Mouse (Mus musculus) cerebellum, postnatal 10 days (tissue): Measurements from ENCODE around the gene Mast1.
A peak's percentile ranks its signal among the peaks of the same experiment; 100 is the strongest.

ENCODE experiments used
- DNase-seq, 2 experiments: peaks; one replicate each; pipeline ENCODE4 v3.0.0; 2021; ENCODE audit warnings: mixed read lengths in 2 of 2

The Mast1 gene

DNA sequence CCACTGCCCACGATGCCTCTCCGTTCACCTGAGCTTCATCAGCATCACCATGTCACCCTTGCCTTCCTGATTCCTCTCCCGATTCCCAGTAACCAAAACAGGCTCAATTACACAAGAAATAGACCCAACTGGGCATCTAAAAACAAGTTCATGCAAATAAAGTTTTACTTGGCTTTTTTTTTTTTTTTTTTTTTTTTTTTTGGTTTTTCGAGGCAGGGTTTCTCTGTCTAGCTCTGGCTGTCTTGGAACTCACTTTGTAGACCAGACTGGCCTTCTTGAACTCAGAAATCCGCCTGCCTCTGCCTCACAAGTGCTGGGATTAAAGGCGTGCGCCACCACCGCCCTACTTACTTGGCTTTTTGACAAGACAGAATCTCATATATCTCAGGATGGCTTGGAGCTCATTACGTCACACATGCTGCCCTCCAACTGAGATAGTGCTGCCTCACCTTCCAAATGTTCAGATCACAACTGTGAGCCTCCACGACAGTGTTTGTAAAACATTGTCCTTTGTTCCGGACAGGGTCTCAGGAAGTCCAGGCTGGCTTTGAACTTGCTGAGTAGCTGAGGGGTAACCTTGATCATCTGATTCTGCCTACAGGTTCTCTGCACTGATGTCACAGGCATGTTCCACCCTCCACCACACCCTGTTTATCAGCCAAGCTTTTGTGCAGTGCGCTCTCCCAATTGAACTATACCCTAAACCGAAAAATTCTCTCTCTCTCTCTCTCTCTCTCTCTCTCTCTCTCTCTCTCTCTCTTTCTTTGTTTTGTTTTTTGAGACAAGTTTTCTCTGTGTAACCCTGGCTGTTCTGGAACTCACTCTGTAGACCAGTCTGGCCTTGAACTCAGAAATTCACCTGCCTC is 694 bp upstream of the Mast1 start:
- DNase-seq: no peak

DNA sequence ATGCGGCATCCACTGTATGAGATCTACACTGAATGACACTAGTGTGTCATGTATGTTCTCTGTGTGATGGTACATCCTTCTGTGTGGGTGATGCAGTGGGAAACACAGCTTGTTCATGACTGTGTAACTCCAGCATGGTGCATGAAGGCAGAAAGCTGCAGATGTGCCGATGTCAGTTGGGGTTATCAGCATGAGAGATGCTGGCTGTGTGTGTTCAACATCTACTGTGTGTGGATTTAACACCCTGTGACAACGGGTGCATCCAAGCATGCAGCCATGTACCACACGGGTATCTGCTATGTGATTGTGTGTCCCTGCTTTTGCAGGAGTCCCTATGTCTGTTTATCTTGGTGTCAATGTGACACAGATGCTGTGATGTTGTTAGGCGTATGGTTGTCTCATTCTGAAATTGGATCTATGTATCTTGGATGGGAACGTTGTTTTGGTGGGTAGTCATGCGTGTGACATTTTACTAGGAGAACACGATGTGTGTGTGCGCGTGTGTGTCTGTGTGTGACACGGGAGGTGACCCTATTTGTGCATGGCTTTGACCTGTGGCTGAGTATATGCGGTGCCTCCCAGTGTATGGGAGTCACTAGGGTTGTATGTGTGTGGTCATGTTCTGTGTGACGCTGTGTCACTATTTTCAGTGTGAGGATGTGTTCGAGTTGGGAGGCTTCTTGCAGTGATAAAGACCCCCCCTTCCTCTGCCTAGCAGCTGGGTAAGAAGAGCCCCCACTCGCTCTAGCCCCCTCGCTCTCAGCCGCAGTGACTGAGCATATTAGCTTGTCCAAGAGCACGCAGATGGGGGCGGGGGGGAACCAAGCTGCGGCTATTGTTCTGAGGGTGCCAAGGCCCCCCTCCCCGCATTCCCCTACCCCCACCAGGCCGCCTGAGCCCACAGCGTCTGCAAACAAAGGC is 858 bp downstream of the Mast1 start:
- peak; percentile 68 to 71 for DNase-seq

DNA sequence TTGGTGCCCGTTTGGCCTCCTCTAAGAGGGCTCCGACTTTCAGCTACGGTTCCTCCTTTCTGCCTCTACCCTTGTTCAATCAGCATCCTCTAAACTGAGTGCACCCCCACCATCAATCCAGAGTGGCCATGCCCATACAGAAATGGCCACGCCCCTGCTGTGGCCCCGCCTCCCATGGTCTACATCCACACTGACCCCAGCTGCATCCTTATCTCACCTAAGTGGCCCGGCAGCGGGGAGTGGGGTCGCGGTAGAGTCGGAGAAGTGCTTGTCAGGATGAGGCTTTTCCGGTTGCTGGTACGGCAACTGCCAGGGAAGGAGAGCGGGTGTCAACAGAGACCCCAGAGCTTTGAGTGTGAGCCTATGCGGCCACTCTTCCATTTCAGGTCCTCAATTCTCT is 1.7 kb downstream of the Mast1 start:
- peak; percentile 54 to 62 for DNase-seq

DNA sequence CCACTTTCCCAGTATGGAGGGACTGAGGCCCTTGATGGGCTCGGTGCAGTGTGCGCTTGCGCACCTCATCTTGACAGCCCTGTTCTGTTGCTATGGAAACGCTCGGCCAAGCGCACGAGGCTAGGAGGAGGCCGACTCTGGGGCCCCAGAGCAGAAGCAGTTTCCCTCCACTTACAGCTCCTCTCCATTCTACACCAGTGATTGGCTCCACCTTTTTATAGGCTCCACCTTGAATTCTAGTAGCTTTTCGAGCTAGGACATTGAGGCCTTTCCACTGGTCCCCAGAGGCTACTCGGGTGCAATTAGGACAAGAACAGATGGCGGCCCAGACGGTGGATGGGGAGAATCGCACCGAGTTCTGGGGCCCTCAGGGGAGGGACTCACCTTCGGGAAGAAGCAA is 2.3 kb downstream of the Mast1 start:
- DNase-seq: peak; percentile 83 to 88

DNA sequence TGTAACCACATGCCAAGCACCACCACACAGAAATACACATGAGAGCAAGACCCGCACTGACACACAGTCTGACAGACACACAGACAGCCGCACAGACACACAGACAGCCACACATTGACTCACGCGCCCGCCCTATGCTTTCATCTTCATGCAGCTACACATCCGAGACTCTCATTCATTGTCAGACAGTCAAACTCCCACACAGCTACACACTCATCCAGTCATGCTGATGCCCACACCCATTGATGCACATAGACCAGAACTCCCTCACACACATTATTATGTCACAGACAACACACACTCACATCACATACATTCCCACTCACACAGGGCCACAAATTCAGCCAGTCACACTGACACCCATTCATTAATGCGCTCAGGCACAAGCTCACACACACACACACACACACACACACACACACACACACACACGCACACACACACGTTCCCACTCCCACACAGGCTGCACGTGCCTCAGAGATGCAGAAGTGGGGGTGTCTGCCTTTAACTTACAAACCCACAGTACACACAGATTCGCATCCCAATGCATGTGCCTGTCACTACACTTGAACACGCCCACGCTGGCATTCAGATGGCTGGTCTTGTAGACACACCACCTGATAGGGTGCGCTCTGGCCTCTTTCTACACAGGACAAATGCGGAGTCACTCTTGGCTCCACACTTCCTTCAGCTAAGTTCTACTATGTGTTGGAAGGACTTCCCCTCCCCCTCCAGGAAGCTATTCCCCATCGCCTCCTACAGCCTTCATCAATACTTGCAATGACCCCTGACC is 3.2 kb downstream of the Mast1 start:
- DNase-seq: no peak

DNA sequence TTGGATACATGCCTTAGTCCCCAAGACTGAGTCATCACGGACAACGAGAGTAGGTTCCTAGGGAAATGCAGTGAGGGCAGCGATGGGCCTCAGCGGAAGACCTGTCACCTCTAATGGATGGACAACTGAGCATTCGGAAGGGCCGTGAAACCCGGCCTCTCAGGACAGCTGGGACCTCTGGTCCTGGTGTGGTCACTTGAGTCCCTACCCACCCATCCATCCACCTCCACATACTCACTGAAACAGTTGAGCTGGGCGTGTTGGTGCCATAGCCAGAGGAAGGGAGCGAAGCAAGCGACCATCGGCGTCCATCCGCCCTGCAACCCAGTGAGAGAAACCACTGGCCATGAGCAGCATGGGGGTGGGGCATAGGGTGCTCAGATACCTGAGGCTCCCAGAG is 6.6 kb downstream of the Mast1 start:
- no peak for DNase-seq

DNA sequence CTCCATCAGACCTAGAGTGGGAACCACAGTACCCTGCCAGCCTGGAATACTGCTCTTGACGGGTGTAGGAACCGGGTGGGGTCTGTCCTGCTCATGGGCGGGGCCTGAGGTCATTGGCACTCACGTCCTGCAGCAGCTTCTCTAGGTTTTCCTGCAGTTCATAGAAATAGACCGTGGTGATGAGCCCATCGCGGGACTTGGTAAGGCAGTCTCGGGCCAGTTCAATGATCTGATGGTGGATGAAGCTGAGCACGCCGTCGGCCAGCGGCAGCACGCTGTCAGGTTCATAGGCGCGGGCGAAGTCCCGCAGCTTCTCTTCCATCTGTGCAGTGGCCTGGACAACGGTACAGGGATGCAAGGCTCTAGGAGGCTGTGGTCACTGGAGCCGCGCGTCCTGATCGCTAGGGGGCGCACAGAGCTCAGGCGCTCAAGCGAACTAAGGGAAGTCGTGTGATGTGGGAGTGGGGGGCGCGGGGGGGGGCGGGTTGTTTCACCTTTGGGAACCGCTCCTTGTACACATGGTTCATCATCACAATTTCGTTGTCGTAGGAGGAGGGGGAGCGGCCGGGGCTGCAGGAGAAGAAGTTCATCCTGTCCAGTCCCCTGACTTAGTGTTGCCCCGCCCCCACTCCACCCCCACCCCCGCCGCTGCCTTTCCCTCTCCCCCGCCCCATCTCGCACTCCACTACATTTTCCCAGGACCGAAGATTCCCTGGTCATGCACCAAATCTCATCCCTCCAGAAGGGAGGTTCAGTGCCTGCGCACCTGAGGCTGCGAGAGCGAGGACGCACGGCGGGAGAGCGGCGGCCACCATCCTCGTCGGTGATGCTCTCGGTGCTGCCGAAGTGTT is 8.5 kb downstream of the Mast1 start:
- peak; percentile 90 to 92 for DNase-seq

DNA sequence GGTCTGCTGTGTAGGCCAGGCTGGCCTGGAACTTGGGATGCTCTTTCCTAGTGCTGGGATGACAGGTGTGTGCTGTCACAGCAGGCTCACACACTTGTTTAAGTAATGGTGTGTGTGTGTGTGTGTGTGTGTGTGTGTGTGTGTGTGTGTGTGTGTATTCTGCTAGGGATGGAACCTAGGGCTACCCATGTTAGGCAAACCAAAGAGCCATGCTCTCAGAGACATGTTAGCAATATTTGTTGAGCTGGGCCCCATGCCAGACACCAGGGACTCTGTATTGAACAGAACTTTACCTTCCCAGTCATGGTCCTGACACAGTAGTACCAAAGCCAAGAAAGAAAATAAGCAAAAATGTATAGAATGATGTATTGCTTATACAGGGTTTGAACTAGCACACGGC is 9.6 kb downstream of the Mast1 start:
- DNase-seq: no peak

DNA sequence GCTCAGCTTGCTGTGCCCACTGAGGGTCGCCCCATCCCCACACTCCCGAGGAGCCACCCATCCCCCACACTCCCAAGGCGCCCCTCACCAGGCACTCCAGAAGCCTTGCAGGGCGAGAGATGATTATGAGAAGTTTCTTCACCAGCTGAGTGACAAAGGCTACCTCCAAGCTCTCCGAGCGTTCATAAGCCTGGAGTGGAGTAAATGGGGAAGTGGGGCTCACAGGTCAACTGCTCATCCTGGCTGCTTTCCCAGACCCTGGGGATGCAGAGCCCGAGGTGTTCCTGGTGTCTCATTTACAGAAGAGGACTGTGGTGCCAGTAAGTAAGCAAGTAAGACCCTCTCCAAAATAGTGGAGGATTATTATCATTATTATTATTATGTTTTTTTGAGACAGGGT is 11.6 kb downstream of the Mast1 start:
- no peak for DNase-seq

DNA sequence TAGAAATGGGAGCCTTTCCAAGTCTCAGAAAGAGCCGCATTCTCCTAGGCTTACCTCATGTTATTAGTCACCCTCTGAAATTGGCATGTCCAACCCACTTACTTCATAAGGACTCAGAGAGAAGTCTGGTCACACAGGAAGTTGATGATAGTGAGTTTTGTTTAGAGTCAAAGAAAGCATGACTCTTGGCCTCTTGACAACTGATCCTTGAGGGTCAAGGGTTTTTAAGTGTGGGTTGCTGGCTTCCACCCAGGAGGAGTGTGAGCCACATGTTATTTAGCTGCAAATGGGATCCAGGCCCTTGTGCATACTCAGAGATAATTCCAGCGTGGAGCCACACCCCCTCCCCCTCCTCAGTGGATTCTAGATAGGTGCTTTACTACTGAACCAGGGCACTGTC is 15.6 kb downstream of the Mast1 start:
- no peak for DNase-seq

DNA sequence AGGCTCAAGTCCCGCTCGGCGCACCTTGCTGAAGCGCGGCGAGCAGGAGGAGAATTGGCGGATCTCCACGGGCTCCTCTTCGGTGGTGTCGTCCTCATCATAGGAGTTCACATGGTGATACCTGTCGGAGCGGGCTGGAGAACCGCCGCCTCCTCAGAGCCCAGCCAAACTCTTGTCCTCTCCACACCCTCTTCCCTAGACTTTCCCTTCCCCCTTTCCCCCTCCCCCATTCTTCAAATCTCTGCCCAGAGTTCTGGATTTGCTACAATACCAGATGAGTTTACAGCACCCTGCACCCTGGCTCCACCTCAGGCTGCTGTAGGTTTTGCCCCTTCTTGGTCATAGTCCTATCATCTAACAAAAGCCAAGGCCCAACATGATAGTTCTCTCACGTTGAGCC is 18.5 kb downstream of the Mast1 start:
- DNase-seq: no peak

DNA sequence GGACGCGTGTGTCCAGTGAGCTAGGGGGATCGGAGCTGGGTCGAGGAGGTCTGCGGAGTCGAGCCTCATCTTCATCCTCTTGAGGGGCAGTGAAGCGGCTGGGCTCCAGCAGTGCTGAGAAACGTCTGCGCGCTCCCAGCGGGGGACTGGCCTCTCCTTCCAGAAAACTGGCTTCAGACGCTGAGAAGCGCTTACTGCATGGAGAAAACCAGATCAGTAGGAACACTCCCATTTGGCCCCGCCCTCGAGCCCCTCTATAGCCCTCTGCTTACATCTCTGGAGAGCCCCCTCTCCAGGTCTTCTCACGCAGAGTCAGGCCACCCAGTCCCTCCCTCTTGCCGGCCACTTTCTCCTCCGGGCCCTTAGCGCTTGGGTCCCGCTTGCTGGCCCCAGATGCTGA is 19.4 kb downstream of the Mast1 start:
- peak in 1 of 2 experiments; percentile 45 for DNase-seq

DNA sequence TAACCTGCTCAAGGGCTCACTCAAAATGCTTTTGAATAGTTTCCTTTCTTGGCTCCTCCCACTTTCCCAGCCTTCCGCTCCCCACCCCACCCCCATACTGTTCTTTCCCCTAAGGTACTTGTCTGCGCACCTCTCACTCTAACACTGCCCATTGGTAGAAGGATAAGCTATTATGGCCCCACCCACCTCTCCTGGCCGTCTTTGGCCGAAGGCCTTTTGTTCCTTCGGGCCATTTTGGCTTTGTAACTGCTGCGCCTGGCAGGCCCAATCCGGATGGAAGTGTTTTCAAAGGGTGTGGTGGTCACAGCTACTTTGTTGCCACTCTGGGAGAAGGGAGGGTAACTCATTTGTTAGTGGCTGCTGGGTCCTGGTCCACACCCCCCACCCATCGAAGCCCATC is 21.9 kb downstream of the Mast1 start:
- no peak for DNase-seq

DNA sequence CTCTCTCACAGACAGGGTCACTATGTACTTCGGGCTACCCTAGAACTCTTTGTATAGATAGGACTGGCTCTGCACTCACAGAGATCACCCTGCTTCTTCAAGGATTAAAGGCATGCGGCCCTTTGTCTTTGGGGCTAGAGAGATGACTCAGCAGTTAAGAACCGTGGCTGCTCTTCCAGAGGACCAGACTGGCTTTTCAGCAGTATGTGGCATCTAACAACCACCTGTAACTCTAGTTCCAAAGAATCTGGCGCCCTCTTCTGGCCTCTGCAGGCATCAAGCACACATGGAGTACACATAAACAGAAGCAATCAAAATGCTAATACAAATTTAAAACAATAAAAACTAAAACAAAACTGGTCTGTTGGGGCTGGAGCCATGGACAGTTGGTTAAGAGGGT is 23.2 kb downstream of the Mast1 start:
- DNase-seq: peak; percentile 64 to 82

DNA sequence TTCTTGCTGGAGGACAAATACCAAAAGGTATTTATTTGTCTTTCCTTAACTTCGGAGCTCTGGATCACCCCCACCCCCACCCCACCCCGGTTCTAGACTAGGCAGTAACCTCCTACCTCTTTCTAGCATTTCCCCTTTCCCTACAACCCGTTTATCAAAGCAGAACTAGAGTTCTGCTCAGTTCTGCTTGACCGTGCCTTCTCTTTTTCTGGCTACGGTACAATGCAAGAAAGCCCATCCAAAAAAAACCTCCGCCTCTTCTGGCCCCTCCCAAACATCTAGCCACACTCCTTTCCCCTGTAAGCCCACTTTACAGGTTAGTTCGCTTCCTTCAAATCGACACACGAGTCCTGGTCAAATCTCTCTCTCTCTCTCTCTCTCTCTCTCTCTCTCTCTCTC is 23.7 kb downstream of the Mast1 start:
- DNase-seq: no peak

DNA sequence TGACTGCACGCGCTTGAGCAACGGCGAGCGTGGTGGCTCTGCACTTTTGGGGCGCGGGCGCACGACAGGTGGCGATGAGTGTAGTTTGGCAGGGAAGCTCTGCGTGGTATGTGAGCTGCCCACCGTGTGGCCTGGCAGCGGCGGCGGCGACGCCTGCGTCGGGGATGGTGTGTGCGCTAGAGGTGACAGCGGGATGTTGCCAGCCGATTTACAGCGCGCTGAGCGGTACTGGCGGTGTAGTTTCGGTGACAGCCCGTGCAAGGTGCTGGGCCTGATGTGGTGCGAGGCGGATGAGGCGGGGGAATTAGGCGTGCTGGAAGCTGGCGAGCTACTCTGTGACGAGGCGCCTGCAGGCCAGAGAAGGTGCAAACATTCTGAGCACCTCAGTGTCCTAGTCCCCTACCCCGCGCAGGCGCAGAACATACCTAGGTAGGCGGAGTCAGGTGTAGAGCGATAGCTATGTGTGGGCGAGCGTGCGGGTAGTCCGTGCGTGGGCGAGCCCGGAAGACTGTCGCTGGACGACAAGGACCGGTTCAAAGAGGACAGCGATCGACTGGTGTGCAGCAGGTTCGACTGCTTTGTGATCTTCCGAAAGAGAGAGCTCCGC is 24.2 kb downstream of the Mast1 start:
- DNase-seq: peak; percentile 75 to 79

DNA sequence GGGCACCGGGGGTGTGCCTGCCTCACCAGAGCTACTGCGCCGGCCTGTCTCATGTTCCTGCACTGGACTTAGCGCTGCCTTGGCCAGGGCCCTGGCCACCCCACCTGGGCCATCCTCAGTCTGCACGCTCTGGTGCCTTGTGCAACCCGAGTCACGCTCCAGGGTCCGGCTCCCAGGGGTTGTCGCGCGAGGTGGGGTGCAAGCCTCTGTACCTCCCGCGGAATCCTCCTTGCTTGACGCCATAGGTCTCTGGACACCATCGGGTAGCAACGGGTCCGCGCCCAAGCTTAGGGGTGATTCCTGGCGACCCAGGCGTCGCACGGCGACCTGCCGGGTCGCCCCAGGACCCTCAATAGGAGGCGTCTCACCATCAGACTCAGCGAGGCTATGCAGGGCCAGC is 24.8 kb downstream of the Mast1 start:
- no peak for DNase-seq

DNA sequence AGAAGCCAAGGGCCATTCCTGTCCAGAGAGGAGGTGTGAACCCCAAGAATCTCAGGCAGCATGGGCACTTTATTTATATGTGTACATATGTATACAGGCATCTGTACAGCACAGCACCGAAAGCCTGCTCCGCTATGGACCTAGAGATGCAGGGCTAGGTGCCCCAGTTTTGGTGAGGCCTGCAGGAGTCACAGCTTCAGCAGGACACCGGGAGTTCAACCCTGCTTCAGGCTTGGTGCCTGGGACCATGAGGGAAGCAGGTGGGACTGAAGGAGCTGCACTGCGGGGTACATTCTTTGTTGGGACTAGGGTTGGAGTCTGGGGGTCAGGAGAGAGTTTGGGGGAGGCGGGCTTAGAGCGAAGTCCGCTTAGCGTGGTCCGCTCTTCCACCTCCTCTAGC is 25.3 kb downstream of the Mast1 start:
- no peak for DNase-seq

DNA sequence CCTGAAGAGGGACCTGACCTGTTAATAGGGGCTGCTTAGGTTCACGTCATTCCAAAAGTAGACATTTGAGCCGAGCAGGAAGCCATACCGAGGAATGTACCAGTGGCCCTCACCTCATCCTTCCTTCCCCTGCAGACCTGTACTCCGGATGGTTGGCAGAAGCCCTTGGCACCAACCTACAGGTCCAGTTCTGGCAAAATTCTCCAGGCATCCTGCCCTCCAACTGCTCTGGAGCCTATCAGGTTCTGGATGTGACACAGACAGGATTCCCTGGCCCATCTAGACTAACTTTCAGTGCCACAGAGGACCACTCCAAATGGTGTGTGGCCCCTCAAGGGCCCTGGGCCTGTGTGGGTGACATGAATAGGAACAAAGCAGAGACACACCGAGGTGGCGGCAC is 26.6 kb downstream of the Mast1 start:
- no peak for DNase-seq

DNA sequence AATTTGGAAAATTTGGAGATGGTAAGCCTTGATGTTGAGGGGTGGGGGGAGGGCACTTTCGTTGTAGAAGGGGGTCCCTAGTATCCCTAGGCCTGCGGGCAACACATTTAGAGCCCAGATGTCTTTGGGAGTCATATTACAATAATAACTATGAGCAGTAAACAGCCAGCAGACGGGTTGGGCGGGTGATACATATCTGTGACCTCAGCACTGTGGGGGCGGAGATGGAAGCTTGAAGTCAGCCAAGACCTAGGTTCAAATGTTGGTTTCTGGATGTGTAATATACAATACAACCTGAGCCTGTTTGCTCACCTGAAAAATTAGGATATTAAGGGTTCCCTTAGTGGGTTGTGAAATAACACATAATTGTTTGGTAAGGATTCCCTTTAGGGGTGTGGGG is 27.2 kb downstream of the Mast1 start:
- DNase-seq: no peak

DNA sequence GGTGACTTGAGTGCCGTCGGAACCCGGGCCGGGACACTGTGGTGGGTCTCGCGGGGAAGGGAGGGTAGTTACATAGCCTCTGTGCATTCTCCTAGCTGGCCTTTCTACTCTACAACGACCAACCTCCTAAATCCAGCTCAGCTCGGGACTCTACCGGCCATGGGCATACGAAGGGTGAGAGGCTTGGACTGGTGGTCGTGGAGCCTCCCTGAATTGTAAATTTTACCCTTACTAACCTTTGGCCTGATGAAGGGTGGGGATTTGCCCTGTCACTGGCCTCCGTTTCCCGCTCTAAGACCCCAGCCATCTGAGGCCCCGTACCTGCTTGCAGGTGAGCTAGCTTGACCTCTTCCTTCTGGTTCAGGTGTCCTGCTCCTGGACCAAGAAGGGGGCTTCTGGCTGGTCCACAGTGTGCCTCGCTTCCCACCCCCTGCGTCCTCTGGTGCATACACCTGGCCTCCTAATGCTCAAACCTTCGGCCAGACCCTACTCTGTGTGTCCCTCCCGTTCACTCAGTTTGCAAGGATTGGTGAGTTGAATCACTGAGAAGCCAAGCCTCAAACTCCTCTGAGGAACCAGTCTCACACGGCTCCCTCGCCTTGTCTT is 27.9 kb downstream of the Mast1 start:
- DNase-seq: no peak
